Mouse (Mus musculus): ENCODE measurements around the gene Ptger1. TPM values are rescaled to one million over a fixed set of nuclear protein-coding genes. Genes with fewer than 3 reads are reported as not detected.
A peak's percentile ranks its signal among the peaks of the same experiment; 100 is the strongest.

The Ptger1 gene
- total and polyA plus RNA-seq, 2 experiments from 2014 or later = 0.36 to 0.55 TPM

GRCm38 (mm10) chr8:83700423-83701085, 34.1 kb downstream of the Ptger1 start:
- Histone ChIP-seq H3K27ac (ENCODE audit: low read depth, low read length) (no peak overlapping the region), H3K36me3 (ENCODE audit: insufficient read depth, low read length) (no peaks in the 10 kb centered on the region), H3K4me3 (ENCODE audit: low read depth, low read length) (no peak overlapping the region), H3K27me3 (ENCODE audit: insufficient read depth, low read length) (no peaks in the 10 kb centered on the region), H3K9me3 (ENCODE audit: low read length) (no peaks in the 10 kb centered on the region), H3K4me1 (ENCODE audit: insufficient read depth, low read length) (peaks cover 17% of the 10 kb centered on the region; the same call in 1 of the 2 replicates), H3K9ac (replicated peaks; ENCODE audit: low read length, poor library complexity, severe bottlenecking) (no peak overlapping the region), H3K4me2 (ENCODE audit: low read depth, low read length, poor library complexity, severe bottlenecking) (no peak overlapping the region)
- ATAC-seq (ENCODE audit: low FRiP score) (no peak), DNase-seq (ENCODE audit: low spot score) (no peak)
- TF ChIP-seq CTCF (IDR thresholded peaks at IDR 0.05) = no peak
- WGBS = 81% methylated on average over 9 of the region's 9 CpGs

GRCm38 (mm10) chr8:83703426-83703825, 36.9 kb downstream of the Ptger1 start:
- H3K4me1 ChIP-seq (ENCODE audit: insufficient read depth, low read length) = peaks cover under 1% of the 10 kb centered on the region; the same call in 1 of the 2 replicates
- H3K27me3 ChIP-seq (ENCODE audit: insufficient read depth, low read length) = no peaks in the 10 kb centered on the region
- DNase-seq (ENCODE audit: low spot score) = no peak
- H3K27ac ChIP-seq (ENCODE audit: low read depth, low read length) = no peak overlapping the region
- H3K4me2 ChIP-seq (ENCODE audit: low read depth, low read length, poor library complexity, severe bottlenecking) = no peak overlapping the region
- H3K9ac ChIP-seq (replicated peaks; ENCODE audit: low read length, poor library complexity, severe bottlenecking) = no peak overlapping the region
- WGBS = 83% methylated on average over 4 of the region's 4 CpGs
- H3K4me3 ChIP-seq (ENCODE audit: low read depth, low read length) = no peak overlapping the region
- no peak for TF ChIP-seq CTCF (IDR thresholded peaks at IDR 0.05)
- no peaks in the 10 kb centered on the region for H3K36me3 ChIP-seq (ENCODE audit: insufficient read depth, low read length)
- ATAC-seq (ENCODE audit: low FRiP score) = no peak
- H3K9me3 ChIP-seq (ENCODE audit: low read length) = no peaks in the 10 kb centered on the region

GRCm38 (mm10) chr8:83706411-83706810, 39.9 kb downstream of the Ptger1 start:
- WGBS = 58% methylated on average over 5 of the region's 5 CpGs
- no peak for TF ChIP-seq CTCF (IDR thresholded peaks at IDR 0.05)
- H3K9ac ChIP-seq (replicated peaks; ENCODE audit: low read length, poor library complexity, severe bottlenecking) = no peak overlapping the region

GRCm38 (mm10) chr8:83707554-83707953, 41.1 kb downstream of the Ptger1 start:
- ATAC-seq (ENCODE audit: low FRiP score) = no peak
- H3K9me3 ChIP-seq (ENCODE audit: low read length) = no peaks in the 10 kb centered on the region
- WGBS = 73% methylated on average over 8 of the region's 8 CpGs
- no peaks in the 10 kb centered on the region for H3K36me3 ChIP-seq (ENCODE audit: insufficient read depth, low read length)
- DNase-seq (ENCODE audit: low spot score) = no peak
- no peak overlapping the region for H3K4me3 ChIP-seq (ENCODE audit: low read depth, low read length)
- H3K4me1 ChIP-seq (ENCODE audit: insufficient read depth, low read length) = no peaks in the 10 kb centered on the region
- H3K9ac ChIP-seq (replicated peaks; ENCODE audit: low read length, poor library complexity, severe bottlenecking) = no peak overlapping the region
- no peak for TF ChIP-seq CTCF (IDR thresholded peaks at IDR 0.05)
- H3K27ac ChIP-seq (ENCODE audit: low read depth, low read length) = no peak overlapping the region
- H3K27me3 ChIP-seq (ENCODE audit: insufficient read depth, low read length) = no peaks in the 10 kb centered on the region
- no peak overlapping the region for H3K4me2 ChIP-seq (ENCODE audit: low read depth, low read length, poor library complexity, severe bottlenecking)

More at GRCm38 (mm10) chr8:83706411-83706810, 39.9 kb downstream of the Ptger1 start:
- H3K4me3 ChIP-seq (ENCODE audit: low read depth, low read length) = no peak overlapping the region
- no peak overlapping the region for H3K27ac ChIP-seq (ENCODE audit: low read depth, low read length)
- DNase-seq (ENCODE audit: low spot score) (no peak), ATAC-seq (ENCODE audit: low FRiP score) (no peak)
- H3K9me3 ChIP-seq (ENCODE audit: low read length) = no peaks in the 10 kb centered on the region
- H3K4me2 ChIP-seq (ENCODE audit: low read depth, low read length, poor library complexity, severe bottlenecking) = no peak overlapping the region
- no peaks in the 10 kb centered on the region for H3K36me3 ChIP-seq (ENCODE audit: insufficient read depth, low read length)
- H3K4me1 ChIP-seq (ENCODE audit: insufficient read depth, low read length) = no peaks in the 10 kb centered on the region
- H3K27me3 ChIP-seq (ENCODE audit: insufficient read depth, low read length) = no peaks in the 10 kb centered on the region

GRCm38 (mm10) chr8:83714676-83715030, 48.2 kb downstream of the Ptger1 start:
- TF ChIP-seq CTCF (IDR thresholded peaks at IDR 0.05) = no peak
- Histone ChIP-seq H3K9me3 (ENCODE audit: low read length) (no peaks in the 10 kb centered on the region), H3K4me3 (ENCODE audit: low read depth, low read length) (peak overlapping the region; percentile 70), H3K36me3 (ENCODE audit: insufficient read depth, low read length) (0 out of 2 replicates have a peak, but pooled peaks cover 5% of the 10 kb centered on the region), H3K27ac (ENCODE audit: low read depth, low read length) (0 out of 2 replicates have a peak overlapping the region, but pooled peaks have one; percentile 47), H3K9ac (replicated peaks; ENCODE audit: low read length, poor library complexity, severe bottlenecking) (no peak overlapping the region), H3K27me3 (ENCODE audit: insufficient read depth, low read length) (no peaks in the 10 kb centered on the region), H3K4me2 (ENCODE audit: low read depth, low read length, poor library complexity, severe bottlenecking) (peak overlapping the region; percentile 40), H3K4me1 (ENCODE audit: insufficient read depth, low read length) (no peaks in the 10 kb centered on the region)
- DNase-seq (ENCODE audit: low spot score) (no peak), ATAC-seq (ENCODE audit: low FRiP score) (no peak)
- WGBS = 17% methylated on average over 8 of the region's 8 CpGs

- under 1% methylated on average over 61 of the region's 63 CpGs for WGBS
- TF ChIP-seq CTCF (IDR thresholded peaks at IDR 0.05) = no peak
- no peaks in the 10 kb centered on the region for H3K4me1 ChIP-seq (ENCODE audit: insufficient read depth, low read length)
- H3K27me3 ChIP-seq (ENCODE audit: insufficient read depth, low read length) = no peaks in the 10 kb centered on the region
- H3K27ac ChIP-seq (ENCODE audit: low read depth, low read length) = peak within 1 kb of the TSS; percentile 94
- H3K4me3 ChIP-seq (ENCODE audit: low read depth, low read length) = peak within 1 kb of the TSS; percentile 70
- ATAC-seq (ENCODE audit: low FRiP score) = peak; percentile 99
- H3K4me2 ChIP-seq (ENCODE audit: low read depth, low read length, poor library complexity, severe bottlenecking) = peak within 1 kb of the TSS; percentile 92
- peaks cover 6% of the 10 kb centered on the region; the same call in 1 of the 2 replicates for H3K36me3 ChIP-seq (ENCODE audit: insufficient read depth, low read length)
- no peaks in the 10 kb centered on the region for H3K9me3 ChIP-seq (ENCODE audit: low read length)
- H3K9ac ChIP-seq (replicated peaks; ENCODE audit: low read length, poor library complexity, severe bottlenecking) = peak within 1 kb of the TSS; percentile 77
- DNase-seq (ENCODE audit: low spot score) = peak; percentile 99
Observed at GRCm38 (mm10) chr8:83715031-83715690, 48.7 kb downstream of the Ptger1 start, which contains the start of gene Ddx39. Ddx39 (plus strand) TSS chr8:83715177.
